Mouse (Mus musculus) MEL (cell line): ENCODE measurements around the gene Rpia. TPM values are rescaled to one million over a fixed set of nuclear protein-coding genes. Genes with fewer than 3 reads are reported as not detected.

Experiments
- DNase-seq: peaks from one replicate; pipeline ENCODE4 v3.0.0; 2011; ENCODE audit warnings: low read depth, low spot score
- H3K27ac ChIP-seq: 2 replicates; pipeline ENCODE4 v1.5.1; 2012; ENCODE audit warnings: low read depth, mild to moderate bottlenecking, control low read depth, low read length, moderate library complexity; ENCODE audit not compliant: control insufficient read depth
- H3K27me3 ChIP-seq, 2 experiments: fragments of 150-350 bp in 1 of 2; sonication (generic) in 1 of 2; 2 replicates each; pipeline ENCODE4 v1.6.1; 2012; ENCODE audit warnings: low read length in 2 of 2, mild to moderate bottlenecking in 2 of 2, improper control_type of control experiment in 1 of 2, moderate library complexity in 1 of 2; ENCODE audit not compliant: insufficient read depth in 2 of 2, control insufficient read depth in 1 of 2
- H3K36me3 ChIP-seq, 2 experiments: 2 replicates each; pipeline ENCODE4 v1.6.1; 2012 to 2014; ENCODE audit warnings: low read length in 2 of 2, improper control_type of control experiment in 1 of 2, inconsistent platforms in 1 of 2, mild to moderate bottlenecking in 1 of 2; ENCODE audit not compliant: insufficient read depth in 2 of 2, control insufficient read depth in 1 of 2
- H3K4me1 ChIP-seq, 2 experiments: fragments of 150-350 bp in 1 of 2; sonication (generic) in 1 of 2; 2 replicates each; pipeline ENCODE4 v1.6.1; 2012; ENCODE audit warnings: low read length in 2 of 2, improper control_type of control experiment in 1 of 2, mild to moderate bottlenecking in 1 of 2; ENCODE audit not compliant: insufficient read depth in 2 of 2, control insufficient read depth in 1 of 2
- H3K4me3 ChIP-seq, 2 experiments: fragments of 150-350 bp in 1 of 2; sonication (generic) in 1 of 2; 2 replicates each; pipeline ENCODE4 v1.5.1; 2012; ENCODE audit warnings: low read depth in 2 of 2, low read length in 2 of 2, mild to moderate bottlenecking in 2 of 2, moderate library complexity in 2 of 2, control low read depth in 1 of 2, improper control_type of control experiment in 1 of 2; ENCODE audit not compliant: control insufficient read depth in 1 of 2, insufficient read depth in 1 of 2
- H3K79me2 ChIP-seq: 2 replicates; pipeline ENCODE4 v1.6.1; 2012; ENCODE audit warnings: mild to moderate bottlenecking, low read length, moderate library complexity; ENCODE audit not compliant: control insufficient read depth, poor library complexity, insufficient read depth
- H3K9ac ChIP-seq: 2 replicates; pipeline ENCODE4 v1.6.1; 2012; ENCODE audit warnings: low read depth, mild to moderate bottlenecking, control low read depth, low read length, moderate library complexity; ENCODE audit not compliant: control insufficient read depth, poor library complexity, severe bottlenecking
- H3K9me3 ChIP-seq: fragments of 150-350 bp; sonication (generic); replicated peaks from 2 replicates; pipeline ENCODE4 v1.6.1; 2012; ENCODE audit warnings: mild to moderate bottlenecking, low read length, improper control_type of control experiment, moderate library complexity; ENCODE audit not compliant: insufficient read depth
- CHD2 ChIP-seq: IDR thresholded peaks from 2 replicates; pipeline ENCODE4 v1.6.1; 2011; ENCODE audit warnings: low read length, improper control_type of control experiment
- E2F4 ChIP-seq: IDR thresholded peaks from 2 replicates; pipeline ENCODE4 v1.6.1; 2011; ENCODE audit warnings: low read depth, low read length, improper control_type of control experiment, borderline replicate concordance
- ELF1 ChIP-seq: IDR thresholded peaks from 2 replicates; pipeline ENCODE4 v1.6.1; 2014; ENCODE audit warnings: low read depth, mild to moderate bottlenecking, inconsistent platforms, low read length, improper control_type of control experiment, moderate library complexity
- EP300 ChIP-seq, 2 experiments: IDR thresholded peaks; 2 replicates each; pipeline ENCODE4 v1.6.1; 2011; ENCODE audit warnings: improper control_type of control experiment in 2 of 2, low read length in 2 of 2, low read depth in 1 of 2, mild to moderate bottlenecking in 1 of 2
- GABPA ChIP-seq: IDR thresholded peaks from 2 replicates; pipeline ENCODE4 v1.6.1; 2012; ENCODE audit warnings: low read depth, mild to moderate bottlenecking, inconsistent platforms, low read length, improper control_type of control experiment, moderate library complexity
- JUND ChIP-seq: IDR thresholded peaks from 2 replicates; pipeline ENCODE4 v1.6.1; 2011; ENCODE audit warnings: low read depth, mild to moderate bottlenecking, improper control_type of control experiment, low read length
- KAT2A ChIP-seq: conservative IDR thresholded peaks from 2 replicates; pipeline ENCODE4 v1.6.1; 2012; ENCODE audit warnings: low read depth, low read length, improper control_type of control experiment, inconsistent platforms
- MAX ChIP-seq: IDR thresholded peaks from 2 replicates; pipeline ENCODE4 v1.6.1; 2011; ENCODE audit warnings: low read length, improper control_type of control experiment
- MEF2A ChIP-seq: IDR thresholded peaks from 2 replicates; pipeline ENCODE4 v1.6.1; 2014; ENCODE audit warnings: low read depth, mild to moderate bottlenecking, inconsistent platforms, low read length, improper control_type of control experiment; ENCODE audit not compliant: poor library complexity, insufficient replicate concordance, severe bottlenecking; ENCODE audit errors: extremely low read depth
- MYB ChIP-seq: IDR thresholded peaks from 2 replicates; pipeline ENCODE4 v1.6.1; 2011; ENCODE audit warnings: mild to moderate bottlenecking, low read depth, low read length, improper control_type of control experiment
- MYC ChIP-seq: IDR thresholded peaks from 2 replicates; pipeline ENCODE4 v1.6.1; 2011; ENCODE audit warnings: low read depth, mild to moderate bottlenecking, low read length, improper control_type of control experiment, moderate library complexity
- POLR2AphosphoS2 ChIP-seq: IDR thresholded peaks from 2 replicates; pipeline ENCODE4 v1.6.1; 2011; ENCODE audit warnings: low read length, improper control_type of control experiment
- POLR2AphosphoS5 ChIP-seq: IDR thresholded peaks from 2 replicates; pipeline ENCODE4 v1.6.1; 2012; ENCODE audit warnings: low read depth, borderline replicate concordance, mild to moderate bottlenecking, inconsistent platforms, low read length, moderate library complexity, mixed read lengths
- RAD21 ChIP-seq: IDR thresholded peaks from 2 replicates; pipeline ENCODE4 v1.6.1; 2011; ENCODE audit warnings: mild to moderate bottlenecking, low read depth, low read length, improper control_type of control experiment
- RCOR1 ChIP-seq: IDR thresholded peaks from 2 replicates; pipeline ENCODE4 v1.6.1; 2012; ENCODE audit warnings: low read depth, mild to moderate bottlenecking, inconsistent platforms, low read length, improper control_type of control experiment
- TBP ChIP-seq: IDR thresholded peaks from 2 replicates; pipeline ENCODE4 v1.8.0; 2011; ENCODE audit warnings: low read depth, low read length, improper control_type of control experiment
- TCF12 ChIP-seq: IDR thresholded peaks from 2 replicates; pipeline ENCODE4 v1.6.1; 2014; ENCODE audit warnings: low read depth, mild to moderate bottlenecking, inconsistent platforms, low read length, improper control_type of control experiment, moderate library complexity
- UBTF ChIP-seq: IDR thresholded peaks from 2 replicates; pipeline ENCODE4 v1.6.1; 2012; ENCODE audit warnings: low read depth, mild to moderate bottlenecking, inconsistent platforms, low read length, improper control_type of control experiment, moderate library complexity, borderline replicate concordance; ENCODE audit not compliant: insufficient read depth
- USF1 ChIP-seq: IDR thresholded peaks from 2 replicates; pipeline ENCODE4 v1.6.1; 2014; ENCODE audit warnings: low read depth, mild to moderate bottlenecking, inconsistent platforms, low read length, improper control_type of control experiment, moderate library complexity
- USF2 ChIP-seq, 2 experiments: IDR thresholded peaks; 2 replicates each; pipeline ENCODE4 v1.6.1; 2011 to 2012; ENCODE audit warnings: improper control_type of control experiment in 2 of 2, low read length in 2 of 2, borderline replicate concordance in 1 of 2, inconsistent platforms in 1 of 2, low read depth in 1 of 2, mild to moderate bottlenecking in 1 of 2; ENCODE audit not compliant: insufficient read depth in 1 of 2
- ZC3H11A ChIP-seq: IDR thresholded peaks from 2 replicates; pipeline ENCODE4 v1.6.1; 2012; ENCODE audit warnings: low read depth, mild to moderate bottlenecking, inconsistent platforms, low read length, improper control_type of control experiment
- ZKSCAN1 ChIP-seq: IDR thresholded peaks from 2 replicates; pipeline ENCODE4 v1.6.1; 2012; ENCODE audit warnings: low read depth, mild to moderate bottlenecking, inconsistent platforms, low read length, improper control_type of control experiment, moderate library complexity
- ZMIZ1 ChIP-seq: IDR thresholded peaks from 2 replicates; pipeline ENCODE4 v1.6.1; 2012; ENCODE audit warnings: low read depth, mild to moderate bottlenecking, inconsistent platforms, low read length, improper control_type of control experiment, moderate library complexity
- polyA plus RNA-seq, 2 experiments: library from polyadenylated mRNA; stranded (reverse) in 1 of 2; unstranded in 1 of 2; fragments of >175 nt in 1 of 2; fragments of >200 nt in 1 of 2; gene quantifications; 2 replicates each; pipeline versions ENCODE4 v1.2.1 to v1.2.4; 2012; ENCODE audit warnings: low replicate concordance in 2 of 2, low read depth in 1 of 2; ENCODE audit not compliant: insufficient read length in 2 of 2, insufficient read depth in 1 of 2, missing spikeins in 1 of 2
- total RNA-seq: library from RNA; depleted of rRNA; stranded (reverse); fragments of 300-350 nt; gene quantifications from 2 replicates; pipeline ENCODE4 v1.2.3, GENCODE M21; 2012

Gene Rpia
- total and polyA plus RNA-seq, 3 experiments = 93.4 to 238 (median 180) TPM

DNA sequence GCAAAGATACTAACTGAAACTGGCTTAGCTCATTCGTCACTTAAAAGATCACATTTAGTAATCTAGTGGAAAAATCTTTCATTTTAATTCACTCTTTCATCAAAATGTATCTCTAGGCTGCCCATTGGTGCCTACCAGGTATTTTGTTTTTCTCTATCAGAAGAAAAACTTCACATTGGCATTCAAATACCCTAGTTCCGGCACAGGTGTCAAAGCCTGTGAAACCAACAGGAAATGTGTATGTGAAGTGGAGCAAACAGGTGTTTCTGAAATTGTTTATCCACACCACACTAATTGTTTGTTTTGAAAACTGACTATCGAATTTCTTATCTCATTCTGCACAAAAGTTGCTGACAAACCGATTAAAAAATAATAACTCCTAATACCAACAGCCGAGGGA lies 27.5 kb downstream of the Rpia start:
- Histone ChIP-seq H3K9me3 (no peaks in the 10 kb centered on the region), H3K4me1 (no peaks in the 10 kb centered on the region), H3K27ac (no peak overlapping the region), H3K36me3 (peaks cover 0 to 2% of the 10 kb centered on the region in 2 experiments; a peak in 2 of 4 replicates), H3K79me2 (no peaks in the 10 kb centered on the region), H3K9ac (no peak overlapping the region), H3K4me3 (no peak overlapping the region), H3K27me3 (no peaks in the 10 kb centered on the region)
- no peak for DNase-seq
- TF ChIP-seq USF2 (IDR thresholded peaks at IDR 0.05; ENCODE audit: borderline replicate concordance in 1 of 2, insufficient read depth in 1 of 2, low read depth in 1 of 2, low read length in 2 of 2) = no peak
- TF ChIP-seq TBP = no peak
- TF ChIP-seq USF1 = no peak
- peak; percentile 46; the same call in 1 of the 2 replicates for TF ChIP-seq POLR2AphosphoS2
- TF ChIP-seq, all 39 proteins: peak for 1

DNA sequence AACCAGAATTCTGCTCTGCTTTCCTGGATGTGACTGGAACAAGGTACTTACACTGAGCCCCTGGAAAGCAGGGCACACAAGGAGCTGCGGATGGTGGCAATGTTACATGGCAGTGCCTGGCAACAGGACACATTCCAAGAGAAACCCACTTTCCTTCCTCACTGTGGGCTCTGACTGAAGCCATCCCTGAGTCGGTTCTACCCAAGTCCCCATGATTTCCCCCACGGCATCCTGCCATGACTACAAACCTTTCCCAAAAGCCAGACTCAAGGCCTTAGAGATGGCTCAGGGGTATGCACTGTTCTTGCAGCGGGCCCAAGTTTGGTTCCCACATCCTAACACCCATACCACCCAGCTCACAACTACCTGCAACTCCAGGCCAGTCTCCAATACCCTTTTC lies 28.2 kb downstream of the Rpia start:
- H3K36me3 ChIP-seq = peaks cover 0 to 2% of the 10 kb centered on the region in 2 experiments; a peak in 2 of 4 replicates
- H3K4me1 ChIP-seq = no peaks in the 10 kb centered on the region
- no peaks in the 10 kb centered on the region for H3K79me2 ChIP-seq
- TF ChIP-seq POLR2AphosphoS5 (no peak), RCOR1 (no peak), RAD21 (no peak), JUND (no peak), ZMIZ1 (no peak)
- H3K27ac ChIP-seq = no peak overlapping the region
- H3K4me3 ChIP-seq = no peak overlapping the region
- H3K27me3 ChIP-seq = no peaks in the 10 kb centered on the region
- no peaks in the 10 kb centered on the region for H3K9me3 ChIP-seq
- no peak for DNase-seq
- H3K9ac ChIP-seq = no peak overlapping the region

GRCm38 (mm10) chr6:70762659-70763058 lies 29.4 kb downstream of the Rpia start:
- no peak for DNase-seq
- Histone ChIP-seq H3K27ac (no peak overlapping the region), H3K79me2 (no peaks in the 10 kb centered on the region), H3K9ac (no peak overlapping the region), H3K4me1 (no peaks in the 10 kb centered on the region), H3K27me3 (no peaks in the 10 kb centered on the region), H3K36me3 (no peaks in the 10 kb centered on the region; a peak in 1 of 4 replicates), H3K4me3 (no peak overlapping the region), H3K9me3 (no peaks in the 10 kb centered on the region)
- TF ChIP-seq ZKSCAN1 (no peak), GABPA (no peak), ELF1 (no peak), EP300 (IDR thresholded peaks at IDR 0.05; ENCODE audit: low read depth in 1 of 2, low read length in 2 of 2) (no peak), JUND (no peak), KAT2A (no peak), ZC3H11A (no peak), MEF2A (no peak), MAX (no peak), UBTF (no peak), USF1 (no peak), E2F4 (no peak), TBP (no peak), RAD21 (no peak), CHD2 (no peak), MYC (no peak), POLR2AphosphoS5 (no peak), USF2 (IDR thresholded peaks at IDR 0.05; ENCODE audit: borderline replicate concordance in 1 of 2, insufficient read depth in 1 of 2, low read depth in 1 of 2, low read length in 2 of 2) (no peak), TCF12 (no peak), MYB (no peak)
